8 mouse cellular contexts compared by ENCODE assay signal in genomic region chr17:66680662-66681061, GRCm38 (mm10).
DNase-seq lines count a peak whose midpoint lies in the region; ATAC-seq and TF ChIP-seq lines count a peak whose summit lies in the region.

No protein-coding gene starts in this region.

- no peak for TF ChIP-seq POLR2A in ES-Bruce4 (IDR thresholded peaks at IDR 0.05; ENCODE audit: insufficient read depth, low read length)
- no peak for TF ChIP-seq POLR2A in bone marrow, adult 2 months (IDR thresholded peaks at IDR 0.05; ENCODE audit: borderline replicate concordance, control insufficient read depth, low read depth, low read length)

- H3K9ac ChIP-seq in hindbrain, embryonic 13.5 days = no peak overlapping the region
- H3K9ac ChIP-seq in ES-Bruce4 (ENCODE audit: low read depth, poor library complexity, severe bottlenecking) = no peak overlapping the region
- H3K9ac ChIP-seq in forebrain, embryonic 13.5 days = no peak overlapping the region
- H3K9ac ChIP-seq in kidney, postnatal 0 days (ENCODE audit: low read depth, low read length) = no peak overlapping the region
- no peak overlapping the region for H3K9ac ChIP-seq in lung, postnatal 0 days (replicated peaks; ENCODE audit: low read depth)

- no peak for ATAC-seq in hindbrain, embryonic 13.5 days (ENCODE audit: low FRiP score)
- peak; percentile 74 for ATAC-seq in forebrain, embryonic 13.5 days
- no peak for ATAC-seq in kidney, postnatal 0 days (replicated peaks; ENCODE audit: low FRiP score, low read depth)
- peak; percentile 48; the same call in 1 of the 2 replicates for ATAC-seq in lung, postnatal 0 days

- H3K27ac ChIP-seq in hindbrain, embryonic 10.5 days = no peak overlapping the region
- H3K27ac ChIP-seq in hindbrain, embryonic 13.5 days = no peak overlapping the region
- no peak overlapping the region for H3K27ac ChIP-seq in ES-Bruce4 (ENCODE audit: insufficient read depth, low read length)
- no peak overlapping the region for H3K27ac ChIP-seq in bone marrow, adult 2 months (ENCODE audit: control insufficient read depth, insufficient read depth, low read depth, low read length, poor library complexity)
- H3K27ac ChIP-seq in forebrain, embryonic 13.5 days = no peak overlapping the region
- H3K27ac ChIP-seq in kidney, postnatal 0 days = no peak overlapping the region
- H3K27ac ChIP-seq in lung, postnatal 0 days (ENCODE audit: low read length) = no peak overlapping the region

- TF ChIP-seq CTCF in ES-Bruce4 (IDR thresholded peaks at IDR 0.05; ENCODE audit: low read depth, low read length) = peak; percentile 65
- TF ChIP-seq CTCF in bone marrow, adult 2 months (IDR thresholded peaks at IDR 0.05; ENCODE audit: control insufficient read depth, insufficient read depth, low read length) = peak; percentile 67
- peak; percentile 85 for TF ChIP-seq CTCF in kidney, postnatal 0 days (IDR thresholded peaks at IDR 0.05; ENCODE audit: low read depth)
- TF ChIP-seq CTCF in lung, postnatal 0 days (IDR thresholded peaks at IDR 0.05) = peak; percentile 89

- H3K4me3 ChIP-seq in hindbrain, embryonic 10.5 days = no peak overlapping the region
- no peak overlapping the region for H3K4me3 ChIP-seq in hindbrain, embryonic 13.5 days
- no peak overlapping the region for H3K4me3 ChIP-seq in ES-Bruce4 (ENCODE audit: low read depth, low read length)
- H3K4me3 ChIP-seq in bone marrow, adult 2 months (replicated peaks; ENCODE audit: control insufficient read depth, low read depth, low read length) = no peak overlapping the region
- H3K4me3 ChIP-seq in forebrain, embryonic 13.5 days = no peak overlapping the region
- H3K4me3 ChIP-seq in kidney, postnatal 0 days (replicated peaks; ENCODE audit: low read depth, low read length) = no peak overlapping the region
- no peak overlapping the region for H3K4me3 ChIP-seq in lung, postnatal 0 days (ENCODE audit: low read depth, low read length)

- TF ChIP-seq EP300 in ES-Bruce4 (IDR thresholded peaks at IDR 0.05; ENCODE audit: insufficient read depth, low read depth, low read length) = no peak
- no peak for TF ChIP-seq EP300 in lung, postnatal 0 days (IDR thresholded peaks at IDR 0.05)

- H3K36me3 ChIP-seq in hindbrain, embryonic 10.5 days = no peaks in the 10 kb centered on the region
- H3K36me3 ChIP-seq in hindbrain, embryonic 13.5 days = no peaks in the 10 kb centered on the region
- no peaks in the 10 kb centered on the region for H3K36me3 ChIP-seq in ES-Bruce4 (ENCODE audit: control insufficient read depth, insufficient read depth, low read length, poor library complexity, severe bottlenecking)
- H3K36me3 ChIP-seq in forebrain, embryonic 13.5 days (ENCODE audit: poor library complexity, severe bottlenecking) = no peaks in the 10 kb centered on the region
- 0 out of 2 replicates have a peak, but pooled peaks cover 14% of the 10 kb centered on the region for H3K36me3 ChIP-seq in kidney, postnatal 0 days (ENCODE audit: insufficient read depth, low read length)
- peaks cover 32% of the 10 kb centered on the region; the same call in 1 of the 2 replicates for H3K36me3 ChIP-seq in lung, postnatal 0 days (ENCODE audit: insufficient read depth, low read length)

- no peaks in the 10 kb centered on the region for H3K9me3 ChIP-seq in hindbrain, embryonic 10.5 days
- no peaks in the 10 kb centered on the region for H3K9me3 ChIP-seq in hindbrain, embryonic 13.5 days
- no peaks in the 10 kb centered on the region for H3K9me3 ChIP-seq in ES-Bruce4 (replicated peaks; ENCODE audit: control insufficient read depth, insufficient read depth, low read length, poor library complexity, severe bottlenecking)
- no peaks in the 10 kb centered on the region for H3K9me3 ChIP-seq in forebrain, embryonic 13.5 days (replicated peaks)
- H3K9me3 ChIP-seq in kidney, postnatal 0 days (replicated peaks; ENCODE audit: low read length) = no peaks in the 10 kb centered on the region
- no peaks in the 10 kb centered on the region for H3K9me3 ChIP-seq in lung, postnatal 0 days (ENCODE audit: low read length)

- H3K4me1 ChIP-seq in hindbrain, embryonic 10.5 days (replicated peaks) = no peaks in the 10 kb centered on the region
- H3K4me1 ChIP-seq in hindbrain, embryonic 13.5 days (replicated peaks) = 0 out of 2 replicates have a peak, but pooled peaks cover 7% of the 10 kb centered on the region
- H3K4me1 ChIP-seq in ES-Bruce4 (ENCODE audit: control insufficient read depth, insufficient read depth, low read length) = no peaks in the 10 kb centered on the region
- H3K4me1 ChIP-seq in bone marrow, adult 2 months (ENCODE audit: control insufficient read depth, insufficient read depth, low read length) = no peaks in the 10 kb centered on the region
- H3K4me1 ChIP-seq in forebrain, embryonic 13.5 days = no peaks in the 10 kb centered on the region
- H3K4me1 ChIP-seq in kidney, postnatal 0 days (replicated peaks; ENCODE audit: insufficient read depth, low read length) = no peaks in the 10 kb centered on the region
- no peaks in the 10 kb centered on the region for H3K4me1 ChIP-seq in lung, postnatal 0 days (ENCODE audit: insufficient read depth, low read depth, low read length)

- DNase-seq in hindbrain, embryonic 10.5 days (ENCODE audit: low spot score) = peak; percentile 34
- DNase-seq in kidney, postnatal 0 days (ENCODE audit: low spot score) = peak; percentile 74
- DNase-seq in lung, postnatal 0 days (ENCODE audit: low spot score) = peak; percentile 67
- peak; percentile 80 for DNase-seq in testis, postnatal 10 days (ENCODE audit: low spot score)

- H3K27me3 ChIP-seq in hindbrain, embryonic 10.5 days (ENCODE audit: insufficient read depth, poor library complexity, severe bottlenecking) = no peaks in the 10 kb centered on the region
- H3K27me3 ChIP-seq in hindbrain, embryonic 13.5 days = 0 out of 2 replicates have a peak, but pooled peaks cover 5% of the 10 kb centered on the region
- no peaks in the 10 kb centered on the region for H3K27me3 ChIP-seq in ES-Bruce4 (ENCODE audit: control insufficient read depth, insufficient read depth, low read length, poor library complexity, severe bottlenecking)
- H3K27me3 ChIP-seq in forebrain, embryonic 13.5 days = no peaks in the 10 kb centered on the region; the same call in 1 of the 2 replicates
- no peaks in the 10 kb centered on the region for H3K27me3 ChIP-seq in kidney, postnatal 0 days (ENCODE audit: insufficient read depth, low read length)
- H3K27me3 ChIP-seq in lung, postnatal 0 days (replicated peaks; ENCODE audit: insufficient read depth, low read length) = no peaks in the 10 kb centered on the region

- H3K4me2 ChIP-seq in hindbrain, embryonic 13.5 days = no peak overlapping the region
- no peak overlapping the region for H3K4me2 ChIP-seq in forebrain, embryonic 13.5 days
- H3K4me2 ChIP-seq in kidney, postnatal 0 days (ENCODE audit: low read length) = no peak overlapping the region
- no peak overlapping the region for H3K4me2 ChIP-seq in lung, postnatal 0 days (replicated peaks; ENCODE audit: low read depth, low read length)

- 27% methylated on average over 4 of the region's 4 CpGs for WGBS in hindbrain, embryonic 10.5 days
- 19% methylated on average over 4 of the region's 4 CpGs for WGBS in hindbrain, embryonic 13.5 days
- WGBS in bone marrow, adult 2 months = 34% methylated on average over 4 of the region's 4 CpGs
- WGBS in forebrain, embryonic 13.5 days = 18% methylated on average over 4 of the region's 4 CpGs
- WGBS in kidney, postnatal 0 days = 24% methylated on average over 4 of the region's 4 CpGs
- WGBS in lung, postnatal 0 days = 33% methylated on average over 4 of the region's 4 CpGs

Comparison
In these comparisons a context has a peak if more than half of its experiments do, and no peak if none do; other contexts are left out.
1. ATAC-seq: peak in forebrain, embryonic 13.5 days (single experiment) and lung, postnatal 0 days (single experiment); none in hindbrain, embryonic 13.5 days (single experiment) and kidney, postnatal 0 days (single experiment).
2. Peak in every context shown above with its lines, with median percentiles within 50 percentile points of each other: DNase-seq and CTCF ChIP-seq.